In the genomic region with DNA sequence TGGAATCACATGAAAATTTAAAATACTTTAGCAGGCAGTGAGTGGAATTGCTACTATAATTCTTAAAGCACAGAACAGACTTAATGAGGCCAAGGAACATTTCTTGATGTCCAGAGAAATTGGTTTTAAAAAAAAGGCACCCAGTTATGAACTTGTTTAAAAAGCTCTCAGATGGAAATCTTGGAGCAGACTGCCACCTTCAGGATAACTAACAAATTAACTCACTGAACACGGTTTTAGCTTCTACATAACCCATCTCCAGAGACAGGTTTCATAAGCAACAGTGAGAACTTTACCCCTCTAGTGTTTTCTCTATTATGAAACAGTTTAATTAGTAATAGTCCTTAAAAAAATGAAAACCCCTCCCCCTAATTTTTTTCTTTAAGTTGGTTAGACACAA, we compare ENCODE assay signal across 8 mouse cellular contexts. TPM values are rescaled to one million over a fixed set of nuclear protein-coding genes. Genes with fewer than 3 reads are reported as not detected.
DNase-seq lines count a peak whose midpoint lies in the region; ATAC-seq and TF ChIP-seq lines count a peak whose summit lies in the region.

No protein-coding gene starts in this region.

- POLR2A ChIA-PET in Patski (lab: Charles Lee) = no interaction called here

- 3% methylated on average over 1 of the region's 1 CpGs for WGBS in hindbrain, postnatal 0 days

- peak; percentile 66 for ATAC-seq in Patski
- no peak for ATAC-seq in hindbrain, postnatal 0 days

- peaks cover 6% of the 10 kb centered on the region for H3K4me1 ChIP-seq in hindbrain, postnatal 0 days (ENCODE audit: insufficient read depth, low read length)

- H3K4me2 ChIP-seq in hindbrain, postnatal 0 days (ENCODE audit: low read depth, low read length) = peak overlapping the region; percentile 92

- no peak overlapping the region; the same call in 1 of the 2 replicates for H3K27ac ChIP-seq in layer of hippocampus, adult 2 months
- H3K27ac ChIP-seq in hindbrain, postnatal 0 days = no peak overlapping the region

- no peaks in the 10 kb centered on the region for H3K9me3 ChIP-seq in hindbrain, postnatal 0 days (ENCODE audit: low read length)

- no peak overlapping the region for H3K9ac ChIP-seq in hindbrain, postnatal 0 days (replicated peaks; ENCODE audit: low read length)

- CTCF ChIA-PET in Patski (lab: Charles Lee) = interaction anchor here (1.1 to 2.8 kb wide), 4 partner anchors 16 to 184 kb away, joined by 4 to 34 read pairs (median 6); no protein-coding TSS in a partner anchor

- H3K36me3 ChIP-seq in hindbrain, postnatal 0 days (ENCODE audit: insufficient read depth, low read length) = 0 out of 2 replicates have a peak, but pooled peaks cover 3% of the 10 kb centered on the region

- in situ Hi-C loops in Patski (cut with MboI; ENCODE audit: low pct_unique_long_range_greater_than_20kb) = loop anchor here (5.0 to 25.0 kb wide), 2 partner anchors 180 to 635 kb away; no protein-coding TSS in a partner anchor

- peak; percentile 44 to 46 for DNase-seq in layer of hippocampus, adult 2 months (ENCODE audit: low spot score in 2 of 2)
- no peak for DNase-seq in layer of hippocampus, postnatal 25 days (ENCODE audit: extremely low spot score in 1 of 2, low spot score in 1 of 2)
- no peak for DNase-seq in Patski (ENCODE audit: low read depth, low spot score)
- DNase-seq in embryo, embryonic 11.5 days (ENCODE audit: low read depth, low spot score) = peak; percentile 54
- peak; percentile 88 for DNase-seq in hindbrain, postnatal 0 days (ENCODE audit: low spot score)
- DNase-seq in lung, postnatal 25 days (ENCODE audit: low spot score) = peak; percentile 52
- DNase-seq in ovary, postnatal 14 days (ENCODE audit: low spot score) = no peak
- DNase-seq in urinary bladder, adult 18-20 months (ENCODE audit: low spot score in 2 of 2) = no peak

- peak; percentile 84 for TF ChIP-seq CTCF in layer of hippocampus, adult 2 months (conservative IDR thresholded peaks at IDR 0.05)
- TF ChIP-seq CTCF in Patski (IDR thresholded peaks at IDR 0.05) = peak; percentile 26
- TF ChIP-seq CTCF in hindbrain, postnatal 0 days (IDR thresholded peaks at IDR 0.05; ENCODE audit: low read depth) = peak; percentile 76

- no peaks in the 10 kb centered on the region for H3K27me3 ChIP-seq in Patski
- no peaks in the 10 kb centered on the region for H3K27me3 ChIP-seq in hindbrain, postnatal 0 days (ENCODE audit: insufficient read depth, low read length)

- H3K4me3 ChIP-seq in layer of hippocampus, adult 2 months = peak overlapping the region; percentile 87
- no peak overlapping the region for H3K4me3 ChIP-seq in hindbrain, postnatal 0 days (ENCODE audit: low read length)

RNA-seq across cellular contexts. Expression of a gene that starts 1.1 kb away (rescaled TPM):
- 10 to 100 TPM; 39.5 to 41.3 TPM for total RNA-seq in layer of hippocampus, adult 2 months (2021)
- total RNA-seq in layer of hippocampus, postnatal 25 days (2021) = 10 to 100 TPM; 32.7 to 37.3 TPM
- polyA plus RNA-seq in Patski (2021) = 23.2 TPM
- 10.4 and 15.0 TPM in 2 replicates for total RNA-seq in hindbrain, postnatal 0 days (2014; rRNA removed)
- 66.2 and 67.4 TPM in 2 replicates for polyA plus RNA-seq in hindbrain, postnatal 0 days (2015; fragmentation: Nextera tagmentation; extraction: Ambion mirVana)

RNA-seq across cellular contexts. Expression of a gene that starts 45.9 kb away (rescaled TPM):
- 10 to 100 TPM; 15.6 to 17.5 TPM for total RNA-seq in layer of hippocampus, adult 2 months (2021)
- 10 to 100 TPM; 14.7 to 18.1 TPM for total RNA-seq in layer of hippocampus, postnatal 25 days (2021)
- 0.77 TPM for polyA plus RNA-seq in Patski (2021)
- total RNA-seq in hindbrain, postnatal 0 days (2014; rRNA removed) = 28.8 and 31.3 TPM in 2 replicates
- polyA plus RNA-seq in hindbrain, postnatal 0 days (2015; fragmentation: Nextera tagmentation; extraction: Ambion mirVana) = 31.7 and 37.9 TPM in 2 replicates

Comparison
In these comparisons a context has a peak if more than half of its experiments do, and no peak if none do; other contexts are left out.
1. DNase-seq: peak in layer of hippocampus, adult 2 months (2 of 2), embryo, embryonic 11.5 days (single experiment), hindbrain, postnatal 0 days (single experiment) and lung, postnatal 25 days (single experiment); none in layer of hippocampus, postnatal 25 days (0 of 2), Patski (single experiment), ovary, postnatal 14 days (single experiment) and urinary bladder, adult 18-20 months (0 of 2).
2. CTCF ChIP-seq: peak in every context shown above with its lines; median percentile 84 in layer of hippocampus, adult 2 months; 76 in hindbrain, postnatal 0 days; 26 in Patski.